Mouse (Mus musculus): Measurements from ENCODE around the gene Gm17654. TPM values are rescaled to one million over a fixed set of nuclear protein-coding genes. Genes with fewer than 3 reads are reported as not detected.

The Gm17654 gene
- polyA plus RNA-seq (2015; fragmentation: Nextera tagmentation; extraction: Ambion mirVana) = not detected in 2 replicates

DNA sequence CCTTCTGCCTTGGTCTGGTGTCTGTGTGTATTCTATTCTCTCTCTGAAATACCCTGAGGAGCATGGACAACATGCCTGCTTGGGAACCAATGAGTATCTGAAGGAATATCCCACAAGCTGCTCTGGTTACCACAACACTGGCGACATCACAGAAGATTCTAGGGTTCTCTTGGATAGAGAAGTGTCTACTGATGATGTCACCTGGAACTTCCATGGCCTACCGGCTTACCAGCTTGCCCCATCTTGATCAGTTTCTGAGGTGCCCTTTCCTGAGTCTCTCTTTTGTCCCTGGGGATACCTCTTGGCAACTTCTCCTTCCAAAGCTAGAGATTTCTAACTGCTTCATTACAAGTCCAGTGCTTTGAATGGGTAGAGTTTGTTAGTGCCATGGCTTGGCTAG lies at the start of gene Gm17654:
Gm17654 (minus strand) TSS at position 101 of the 400 bp plus-strand sequence.

DNA sequence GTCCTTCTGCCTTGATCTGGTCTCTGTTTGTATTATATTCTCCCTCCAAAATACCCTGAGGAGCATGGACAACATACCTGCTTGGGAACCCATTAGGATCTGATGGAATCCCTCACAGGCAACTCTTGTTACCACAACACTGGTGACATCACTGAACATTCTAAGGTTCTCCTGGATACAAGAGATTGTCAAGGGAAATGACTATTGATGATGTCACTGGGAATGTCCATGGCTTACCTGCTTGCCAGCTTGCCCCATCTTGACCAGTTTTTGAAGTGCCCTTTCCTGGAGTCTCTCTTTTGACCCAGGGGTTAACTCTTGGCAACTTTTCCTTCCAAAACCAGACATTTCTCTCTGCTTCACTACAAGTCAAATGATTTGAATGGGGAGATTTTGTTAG lies 29.0 kb upstream of the Gm17654 start, which contains the start of gene Gm10375:
Gm10375 (minus strand) TSS at position 101 of the 400 bp plus-strand sequence.

DNA sequence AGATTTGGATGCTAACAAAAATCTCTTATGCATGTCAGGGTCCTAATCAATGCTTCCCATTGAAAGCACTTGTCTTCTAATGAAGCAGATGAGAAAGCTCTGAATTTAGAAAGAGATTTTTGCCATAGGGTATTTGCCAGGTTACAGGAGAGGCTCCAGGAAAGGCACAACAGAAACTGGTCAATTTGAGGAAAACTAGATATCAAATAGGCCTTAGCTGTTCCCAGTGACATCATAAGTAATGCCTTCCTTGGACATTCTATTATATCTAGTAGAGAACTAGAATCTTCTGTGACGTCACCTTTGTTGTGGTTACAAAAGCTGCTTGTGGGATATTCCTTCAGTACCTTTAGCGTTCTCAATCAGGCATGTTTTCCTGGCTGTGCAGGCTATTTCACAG lies 35.7 kb downstream of the Gm17654 start, which contains the start of gene Gm5799:
Gm5799 (plus strand) TSS at position 301 of the 400 bp plus-strand sequence.

Other genes starting within 250 kb of the Gm17654 start
- not detected in 2 replicates for gene 1700001F09Rik, start 231.3 kb downstream of the Gm17654 start, polyA plus RNA-seq (2015; fragmentation: Nextera tagmentation; extraction: Ambion mirVana)
- gene Gm8138, start 162.8 kb downstream of the Gm17654 start, polyA plus RNA-seq (2015; fragmentation: Nextera tagmentation; extraction: Ambion mirVana) = not detected in 2 replicates
- gene Gm5799, start 35.6 kb downstream of the Gm17654 start, polyA plus RNA-seq (2015; fragmentation: Nextera tagmentation; extraction: Ambion mirVana) = not detected in 2 replicates
- gene Gm10375, start 28.9 kb upstream of the Gm17654 start, polyA plus RNA-seq (2015; fragmentation: Nextera tagmentation; extraction: Ambion mirVana) = not detected in 2 replicates
- not detected in 2 replicates for gene Gm8165, start 98.1 kb upstream of the Gm17654 start, polyA plus RNA-seq (2015; fragmentation: Nextera tagmentation; extraction: Ambion mirVana)
- 0.68 and 1.2 TPM in 2 replicates for gene Gm7324, start 118.7 kb upstream of the Gm17654 start, polyA plus RNA-seq (2015; fragmentation: Nextera tagmentation; extraction: Ambion mirVana)
- not detected in 2 replicates for gene Gm16506, start 148.3 kb upstream of the Gm17654 start, polyA plus RNA-seq (2015; fragmentation: Nextera tagmentation; extraction: Ambion mirVana)
- 0.07 TPM in 1 of 2 replicates, not detected in the other for gene Gm6526, start 168.7 kb upstream of the Gm17654 start, polyA plus RNA-seq (2015; fragmentation: Nextera tagmentation; extraction: Ambion mirVana)
- gene Gm8180, start 205.6 kb upstream of the Gm17654 start, polyA plus RNA-seq (2015; fragmentation: Nextera tagmentation; extraction: Ambion mirVana) = not detected in 2 replicates

Data from adrenal gland, postnatal 0 days (tissue).